Comparison of ENCODE assay signal across 8 mouse cellular contexts in genomic region chr10:39501571-39501970, GRCm38 (mm10).
DNase-seq lines count a peak whose midpoint lies in the region; ATAC-seq and TF ChIP-seq lines count a peak whose summit lies in the region.

No protein-coding gene starts in this region.

- H3K4me3 ChIP-seq in lung, postnatal 0 days (ENCODE audit: low read depth, low read length) = no peak overlapping the region
- no peak overlapping the region for H3K4me3 ChIP-seq in hindbrain, embryonic 12.5 days
- H3K4me3 ChIP-seq in neural tube, embryonic 13.5 days = no peak overlapping the region

- no peaks in the 10 kb centered on the region for H3K36me3 ChIP-seq in lung, postnatal 0 days (ENCODE audit: insufficient read depth, low read length)
- H3K36me3 ChIP-seq in hindbrain, embryonic 12.5 days = no peaks in the 10 kb centered on the region
- H3K36me3 ChIP-seq in neural tube, embryonic 13.5 days = no peaks in the 10 kb centered on the region

- TF ChIP-seq EP300 in lung, postnatal 0 days (IDR thresholded peaks at IDR 0.05) = no peak

- WGBS in lung, postnatal 0 days = 32% methylated on average over 10 of the region's 10 CpGs
- 62% methylated on average over 10 of the region's 10 CpGs for WGBS in hindbrain, embryonic 12.5 days
- WGBS in neural tube, embryonic 13.5 days = 57% methylated on average over 10 of the region's 10 CpGs

- no peak overlapping the region for H3K9ac ChIP-seq in lung, postnatal 0 days (replicated peaks; ENCODE audit: low read depth)
- peak overlapping the region; percentile 35; the same call in 1 of the 2 replicates for H3K9ac ChIP-seq in hindbrain, embryonic 12.5 days
- peak overlapping the region; percentile 50 for H3K9ac ChIP-seq in neural tube, embryonic 13.5 days

- H3K4me1 ChIP-seq in lung, postnatal 0 days (ENCODE audit: insufficient read depth, low read depth, low read length) = peaks cover 8% of the 10 kb centered on the region
- peaks cover 56% of the 10 kb centered on the region for H3K4me1 ChIP-seq in hindbrain, embryonic 12.5 days
- peaks cover 93% of the 10 kb centered on the region for H3K4me1 ChIP-seq in neural tube, embryonic 13.5 days (replicated peaks)

- H3K4me2 ChIP-seq in lung, postnatal 0 days (replicated peaks; ENCODE audit: low read depth, low read length) = no peak overlapping the region
- H3K4me2 ChIP-seq in hindbrain, embryonic 12.5 days (replicated peaks) = no peak overlapping the region
- H3K4me2 ChIP-seq in neural tube, embryonic 13.5 days = 0 out of 2 replicates have a peak overlapping the region, but pooled peaks have one; percentile 1

- no peak for DNase-seq in frontal cortex, postnatal 10 days (ENCODE audit: low spot score in 2 of 2)
- peak; percentile 37 for DNase-seq in lung, postnatal 0 days (ENCODE audit: low spot score)
- no peak for DNase-seq in lung, postnatal 14 days
- DNase-seq in retina, embryonic 14.5 days (ENCODE audit: low spot score) = no peak
- no peak for DNase-seq in urinary bladder, postnatal 25 days (ENCODE audit: low spot score)

- no peak overlapping the region for H3K27ac ChIP-seq in lung, postnatal 0 days (ENCODE audit: low read length)
- peak overlapping the region; percentile 85 for H3K27ac ChIP-seq in hindbrain, embryonic 12.5 days
- H3K27ac ChIP-seq in neural tube, embryonic 13.5 days (replicated peaks) = peak overlapping the region; percentile 94

- no peaks in the 10 kb centered on the region for H3K27me3 ChIP-seq in lung, postnatal 0 days (replicated peaks; ENCODE audit: insufficient read depth, low read length)
- H3K27me3 ChIP-seq in hindbrain, embryonic 12.5 days = no peaks in the 10 kb centered on the region
- no peaks in the 10 kb centered on the region for H3K27me3 ChIP-seq in neural tube, embryonic 13.5 days

- ATAC-seq in frontal cortex, adult (ENCODE audit: low TSS enrichment) = peak; percentile 22; the same call in 1 of the 2 replicates
- ATAC-seq in lung, postnatal 0 days = no peak; the same call in 1 of the 2 replicates
- no peak for ATAC-seq in hindbrain, embryonic 12.5 days (ENCODE audit: low FRiP score)
- ATAC-seq in neural tube, embryonic 13.5 days (ENCODE audit: low read depth) = no peak

- no peak for TF ChIP-seq CTCF in lung, postnatal 0 days (IDR thresholded peaks at IDR 0.05)

- H3K9me3 ChIP-seq in lung, postnatal 0 days (ENCODE audit: low read length) = no peaks in the 10 kb centered on the region
- H3K9me3 ChIP-seq in hindbrain, embryonic 12.5 days (replicated peaks) = no peaks in the 10 kb centered on the region
- H3K9me3 ChIP-seq in neural tube, embryonic 13.5 days = no peaks in the 10 kb centered on the region
